Mouse (Mus musculus) limb, embryonic 10.5 days (tissue): Measurements from ENCODE around the gene Rbfox3. TPM values are rescaled to one million over a fixed set of nuclear protein-coding genes. Genes with fewer than 3 reads are reported as not detected.

Source experiments
- DNase-seq: peaks from one replicate; pipeline ENCODE4 v3.0.0-alpha.2; 2017; ENCODE audit warnings: low spot score
- H3K27ac ChIP-seq: fragments of 300-500 bp; sonication (generic); 2 replicates; pipeline ENCODE4 v1.5.1; 2016; ENCODE audit warnings: mild to moderate bottlenecking
- H3K27me3 ChIP-seq: fragments of 300-500 bp; sonication (generic); 2 replicates; pipeline ENCODE4 v1.6.1; 2016; ENCODE audit warnings: low read depth, mild to moderate bottlenecking; ENCODE audit not compliant: poor library complexity, severe bottlenecking
- H3K36me3 ChIP-seq: fragments of 300-500 bp; sonication (generic); 2 replicates; pipeline ENCODE4 v1.6.1; 2016; ENCODE audit warnings: mild to moderate bottlenecking, moderate library complexity
- H3K4me1 ChIP-seq: fragments of 300-500 bp; sonication (generic); 2 replicates; pipeline ENCODE4 v1.6.1; 2016
- H3K4me3 ChIP-seq: fragments of 300-500 bp; sonication (generic); 2 replicates; pipeline ENCODE4 v1.5.1; 2016; ENCODE audit warnings: mild to moderate bottlenecking, moderate library complexity
- H3K9me3 ChIP-seq: fragments of 300-500 bp; sonication (generic); replicated peaks from 2 replicates; pipeline ENCODE4 v1.6.1; 2016; ENCODE audit warnings: mild to moderate bottlenecking
- WGBS: fragments of 180-500 bp; shearing (Covaris S2); methylation state at CpG from one replicate; pipeline ENCODE4 v1.1.7; 2016; 5-methylcytosine and 5-hydroxymethylcytosine counted together
- polyA plus RNA-seq: library from polyadenylated mRNA; unstranded; fragments of >200 nt; fragmentation: Nextera tagmentation; extraction: Ambion mirVana; gene quantifications from 2 replicates; pipeline ENCODE4 v1.2.1, GENCODE M21; 2016

Gene Rbfox3
- polyA plus RNA-seq, 1 experiment from 2014 or later: 1.7 TPM

GRCm38 (mm10) chr11:118886269-118886965 lies 25.0 kb downstream of the Rbfox3 start:
- WGBS: 94% methylated on average over 11 of the region's 11 CpGs
- H3K27ac ChIP-seq: no peak overlapping the region
- H3K36me3 ChIP-seq: no peaks in the 10 kb centered on the region
- no peaks in the 10 kb centered on the region for H3K9me3 ChIP-seq
- DNase-seq: no peak
- peaks cover 13% of the 10 kb centered on the region for H3K4me1 ChIP-seq
- no peak overlapping the region for H3K4me3 ChIP-seq
- H3K27me3 ChIP-seq: peaks cover 30% of the 10 kb centered on the region

- Histone ChIP-seq H3K36me3 (no peaks in the 10 kb centered on the region), H3K27ac (no peak overlapping the region), H3K9me3 (no peaks in the 10 kb centered on the region), H3K27me3 (peaks cover 22% of the 10 kb centered on the region), H3K4me3 (no peak overlapping the region), H3K4me1 (peaks cover 14% of the 10 kb centered on the region)
- no peak for DNase-seq
- WGBS: 85% methylated on average over 8 of the region's 8 CpGs
Measured at GRCm38 (mm10) chr11:118885604-118886003, 25.8 kb downstream of the Rbfox3 start.

- Histone ChIP-seq H3K36me3 (no peaks in the 10 kb centered on the region), H3K27ac (no peak overlapping the region), H3K27me3 (peaks cover 20% of the 10 kb centered on the region), H3K4me1 (peaks cover 13% of the 10 kb centered on the region), H3K9me3 (no peaks in the 10 kb centered on the region), H3K4me3 (no peak overlapping the region)
- WGBS: 94% methylated on average over 16 of the region's 16 CpGs
- no peak for DNase-seq
Measured at GRCm38 (mm10) chr11:118885135-118885534, 26.3 kb downstream of the Rbfox3 start.

- Histone ChIP-seq H3K27me3 (0 out of 2 replicates have a peak, but pooled peaks cover 7% of the 10 kb centered on the region), H3K4me3 (no peak overlapping the region), H3K27ac (no peak overlapping the region), H3K9me3 (no peaks in the 10 kb centered on the region), H3K4me1 (peaks cover 13% of the 10 kb centered on the region), H3K36me3 (no peaks in the 10 kb centered on the region)
- 85% methylated on average over 9 of the region's 9 CpGs for WGBS
- DNase-seq: no peak
Measured at GRCm38 (mm10) chr11:118883143-118883542, 28.3 kb downstream of the Rbfox3 start.

DNA sequence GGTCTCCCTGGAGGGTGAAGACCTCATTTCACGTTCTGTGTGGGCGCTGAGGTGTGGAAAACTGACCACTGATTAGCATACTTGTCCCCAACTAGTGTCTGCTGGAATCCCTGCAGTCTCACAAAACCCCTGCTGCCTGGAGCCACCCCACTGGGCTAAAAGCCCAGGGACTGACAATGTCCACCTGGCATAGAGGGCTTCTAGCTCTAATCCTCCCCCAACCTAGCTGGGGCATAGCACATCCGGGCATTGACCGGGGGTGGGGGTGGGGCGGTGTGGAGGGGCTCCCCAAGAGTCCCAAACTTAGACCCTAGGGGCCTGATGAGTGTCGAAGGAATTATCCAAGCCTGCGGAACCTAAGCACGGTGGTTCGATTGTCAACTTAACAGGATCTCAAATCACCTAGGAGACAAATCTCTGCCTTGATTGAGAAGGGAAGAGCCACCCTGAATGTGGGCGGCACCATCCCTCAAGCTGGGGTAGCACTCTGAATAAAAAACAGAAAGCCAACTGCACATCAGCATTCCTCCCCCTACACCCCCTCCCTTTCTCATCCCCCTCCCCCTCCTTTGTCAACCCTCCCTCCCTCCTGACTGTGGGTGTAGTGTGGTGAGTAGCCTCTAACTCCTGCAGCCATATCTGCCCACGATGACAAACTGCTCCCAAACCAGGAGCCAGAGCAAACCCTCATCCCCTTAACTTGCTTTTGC lies 29.5 kb downstream of the Rbfox3 start:
- Histone ChIP-seq H3K9me3 (no peaks in the 10 kb centered on the region), H3K4me1 (peaks cover 13% of the 10 kb centered on the region), H3K36me3 (no peaks in the 10 kb centered on the region), H3K27me3 (0 out of 2 replicates have a peak, but pooled peaks cover 7% of the 10 kb centered on the region), H3K27ac (no peak overlapping the region), H3K4me3 (no peak overlapping the region)
- no peak for DNase-seq
- WGBS: 43% methylated on average over 11 of the region's 11 CpGs

DNA sequence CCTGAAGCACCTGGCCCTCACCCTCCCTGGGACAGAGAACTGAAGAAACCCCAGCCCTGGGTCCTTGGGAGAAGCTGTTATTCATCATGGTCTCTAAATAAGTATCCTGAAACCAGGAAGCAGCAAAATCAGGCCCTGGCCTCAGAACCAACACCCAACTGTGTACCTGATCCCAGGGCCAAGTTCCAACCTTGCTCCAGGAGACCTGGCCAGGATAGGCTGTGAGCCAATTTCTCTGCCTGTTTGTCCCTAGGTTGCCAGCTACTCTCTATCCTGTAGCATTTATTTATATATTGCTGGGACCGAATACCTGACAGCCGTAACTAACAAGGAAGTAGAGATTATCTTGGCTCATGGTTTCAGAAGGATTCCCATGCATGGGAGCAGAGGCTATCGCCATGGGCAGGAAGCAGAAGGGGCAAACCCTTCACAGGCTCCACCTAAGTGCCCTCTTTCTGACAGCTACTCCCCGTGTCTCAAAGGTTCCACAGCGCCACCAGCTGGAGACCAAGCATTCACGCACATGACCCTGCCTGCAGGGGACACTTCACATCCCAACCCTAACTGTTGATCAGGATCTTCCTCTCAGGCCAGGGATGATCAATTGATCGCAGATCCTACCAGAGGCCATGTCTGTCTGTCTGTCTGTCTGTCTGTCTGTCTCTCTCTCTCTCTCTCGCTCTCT lies 31.8 kb downstream of the Rbfox3 start:
- WGBS: 93% methylated on average over 8 of the region's 8 CpGs
- H3K4me1 ChIP-seq: peaks cover 28% of the 10 kb centered on the region

GRCm38 (mm10) chr11:118878605-118879245 lies 32.7 kb downstream of the Rbfox3 start:
- no peaks in the 10 kb centered on the region for H3K9me3 ChIP-seq
- 0 out of 2 replicates have a peak, but pooled peaks cover 4% of the 10 kb centered on the region for H3K27me3 ChIP-seq
- no peak overlapping the region for H3K27ac ChIP-seq
- peaks cover 35% of the 10 kb centered on the region for H3K4me1 ChIP-seq
- no peak overlapping the region for H3K4me3 ChIP-seq
- 93% methylated on average over 13 of the region's 13 CpGs for WGBS
- no peak for DNase-seq
- H3K36me3 ChIP-seq: no peaks in the 10 kb centered on the region

More for the DNA sequence above, 31.8 kb downstream of the Rbfox3 start:
- no peak overlapping the region for H3K27ac ChIP-seq
- H3K4me3 ChIP-seq: no peak overlapping the region
- H3K36me3 ChIP-seq: no peaks in the 10 kb centered on the region
- DNase-seq: no peak
- 0 out of 2 replicates have a peak, but pooled peaks cover 4% of the 10 kb centered on the region for H3K27me3 ChIP-seq
- no peaks in the 10 kb centered on the region for H3K9me3 ChIP-seq

DNA sequence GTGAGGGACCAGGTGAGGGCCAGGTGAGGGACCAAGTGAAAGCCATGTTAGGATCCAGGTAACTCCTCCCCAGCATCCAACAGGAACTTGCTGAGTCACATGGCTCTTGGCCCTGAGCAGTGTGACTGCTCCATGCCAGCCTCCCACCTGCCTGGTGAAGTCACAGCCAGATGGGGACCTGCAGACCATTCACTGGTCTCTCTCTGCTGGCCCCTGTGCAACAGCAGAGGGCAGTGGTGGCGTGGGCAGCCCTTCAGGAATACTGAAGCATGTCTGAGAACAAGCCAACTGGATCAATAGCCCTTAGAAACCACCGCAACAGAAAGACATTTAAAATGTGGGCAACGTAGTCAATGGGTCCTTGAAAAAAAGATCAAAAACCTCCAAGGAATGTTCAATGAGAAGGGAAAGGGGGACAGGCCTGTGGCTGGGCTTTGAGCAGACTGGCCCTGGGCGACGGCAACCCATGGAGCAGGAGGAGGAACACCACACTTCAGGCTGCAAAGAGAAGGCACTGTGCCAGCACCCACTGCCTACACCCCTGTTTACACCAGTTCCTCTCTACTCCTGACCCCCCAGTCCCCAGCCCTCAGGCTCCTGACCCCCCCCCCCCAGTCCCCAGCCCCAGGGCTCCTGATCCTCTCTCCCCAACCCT lies 36.0 kb downstream of the Rbfox3 start:
- no peak for DNase-seq
- no peak overlapping the region for H3K27ac ChIP-seq
- no peaks in the 10 kb centered on the region for H3K27me3 ChIP-seq
- no peak overlapping the region for H3K4me3 ChIP-seq
- H3K9me3 ChIP-seq: no peaks in the 10 kb centered on the region
- 69% methylated on average over 5 of the region's 5 CpGs for WGBS
- peaks cover 27% of the 10 kb centered on the region for H3K4me1 ChIP-seq
- no peaks in the 10 kb centered on the region for H3K36me3 ChIP-seq

GRCm38 (mm10) chr11:118874487-118875095 lies 36.8 kb downstream of the Rbfox3 start:
- H3K27ac ChIP-seq: no peak overlapping the region

GRCm38 (mm10) chr11:118874022-118874421 lies 37.4 kb downstream of the Rbfox3 start:
- H3K4me3 ChIP-seq: no peak overlapping the region
- H3K27me3 ChIP-seq: no peaks in the 10 kb centered on the region
- no peak for DNase-seq
- no peaks in the 10 kb centered on the region for H3K9me3 ChIP-seq
- peaks cover 27% of the 10 kb centered on the region for H3K4me1 ChIP-seq
- H3K27ac ChIP-seq: no peak overlapping the region
- H3K36me3 ChIP-seq: no peaks in the 10 kb centered on the region
- whole genome bisulfite sequencing: 75% methylated on average over 11 of the region's 11 CpGs

More at GRCm38 (mm10) chr11:118874487-118875095, 36.8 kb downstream of the Rbfox3 start:
- no peak for DNase-seq
- Histone ChIP-seq H3K4me3 (no peak overlapping the region), H3K27me3 (no peaks in the 10 kb centered on the region), H3K9me3 (no peaks in the 10 kb centered on the region), H3K4me1 (peaks cover 27% of the 10 kb centered on the region), H3K36me3 (no peaks in the 10 kb centered on the region)
- WGBS: 41% methylated on average over 7 of the region's 7 CpGs

DNA sequence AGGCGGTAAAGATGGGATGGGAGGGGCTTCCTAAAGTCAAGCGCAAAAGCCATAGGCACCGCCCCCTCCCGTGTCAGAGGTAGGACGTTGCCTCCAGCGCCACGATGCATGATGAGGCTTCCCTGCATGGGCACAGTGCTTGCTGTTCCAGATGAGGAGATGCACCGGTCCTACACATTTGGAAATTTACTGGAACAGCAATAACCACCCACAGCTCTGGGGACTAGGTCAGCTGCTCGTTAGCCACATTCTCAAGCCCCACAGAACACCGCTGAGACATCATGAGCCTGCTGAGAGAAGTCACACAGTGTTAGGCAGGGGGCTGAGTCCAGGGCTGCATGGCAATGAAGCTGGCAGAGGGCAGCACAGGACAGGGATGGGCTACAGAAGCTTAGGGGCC lies 39.9 kb downstream of the Rbfox3 start:
- no peak overlapping the region for H3K4me3 ChIP-seq
- H3K27ac ChIP-seq: no peak overlapping the region
- no peaks in the 10 kb centered on the region for H3K36me3 ChIP-seq
- H3K4me1 ChIP-seq: peaks cover 27% of the 10 kb centered on the region
- 79% methylated on average over 10 of the region's 10 CpGs for WGBS
- no peaks in the 10 kb centered on the region for H3K27me3 ChIP-seq
- H3K9me3 ChIP-seq: no peaks in the 10 kb centered on the region
- DNase-seq: no peak

DNA sequence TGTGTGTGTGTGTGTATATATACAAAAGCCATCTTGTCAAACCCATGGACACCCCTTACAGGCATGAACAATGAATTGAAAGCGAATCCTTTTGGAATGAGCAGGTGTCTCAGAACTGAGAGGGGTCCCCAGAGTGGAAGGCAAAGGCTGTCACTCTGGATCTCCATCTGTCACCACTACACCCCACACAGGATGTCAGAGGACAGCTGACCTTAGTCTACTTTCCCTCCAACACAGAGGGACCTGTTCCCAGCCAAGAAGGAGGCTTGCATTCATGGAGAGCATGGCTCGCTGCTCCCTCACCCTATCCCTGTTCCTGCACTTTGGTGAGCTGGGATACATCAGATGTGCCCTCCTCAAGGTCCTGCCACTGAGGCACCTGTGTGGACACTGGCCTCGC lies 48.0 kb downstream of the Rbfox3 start:
- no peaks in the 10 kb centered on the region for H3K36me3 ChIP-seq
- DNase-seq: no peak
- H3K27ac ChIP-seq: no peak overlapping the region
- H3K27me3 ChIP-seq: no peaks in the 10 kb centered on the region
- no peak overlapping the region for H3K4me3 ChIP-seq
- 85% methylated on average over 3 of the region's 3 CpGs for WGBS
- no peaks in the 10 kb centered on the region for H3K9me3 ChIP-seq
- 0 out of 2 replicates have a peak, but pooled peaks cover 5% of the 10 kb centered on the region for H3K4me1 ChIP-seq
